In the genomic region with DNA sequence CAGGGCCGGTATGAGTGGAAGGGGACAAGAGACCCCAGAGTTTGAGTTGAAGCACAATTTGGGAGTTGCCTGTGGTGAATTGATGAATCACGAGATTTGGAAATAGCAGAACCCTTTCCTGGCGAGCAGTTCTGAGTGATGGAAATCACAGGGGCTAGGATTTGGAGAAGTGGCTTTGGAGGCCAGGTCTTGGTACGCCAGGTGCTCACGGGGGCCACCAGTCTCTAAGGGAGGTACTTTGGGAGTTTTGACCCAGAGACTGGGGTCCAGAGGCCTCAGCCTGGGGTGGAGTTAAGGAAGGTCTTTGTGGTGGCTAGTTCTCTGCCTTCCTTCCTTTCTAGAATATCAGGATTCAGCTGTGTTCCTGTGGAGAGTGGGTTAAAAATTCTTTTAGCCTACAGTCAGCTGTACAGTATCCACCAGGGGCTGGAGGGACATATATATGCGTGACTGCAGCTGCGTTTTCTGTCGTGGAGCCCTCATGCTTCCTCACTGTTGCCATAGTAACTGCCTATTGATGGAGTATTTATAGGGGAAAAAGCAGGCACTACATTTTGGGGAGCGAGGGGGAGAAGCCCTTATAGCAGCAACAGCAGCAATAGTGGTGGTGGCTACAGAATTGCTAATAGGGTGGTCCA, we compare ENCODE assay signal across 7 mouse cellular contexts. TPM values are rescaled to one million over a fixed set of nuclear protein-coding genes. Genes with fewer than 3 reads are reported as not detected.
A peak's percentile ranks its signal among the peaks of the same experiment; 100 is the strongest.
DNase-seq lines count a peak whose midpoint lies in the region; ATAC-seq and TF ChIP-seq lines count a peak whose summit lies in the region.

No protein-coding gene starts in this region.

- intact Hi-C loops in left cerebral cortex, postnatal 14 days (cut with DNase I) = no loop called here

- H3K9ac ChIP-seq in lung, embryonic 14.5 days = peak overlapping the region; percentile 46
- H3K9ac ChIP-seq in forebrain, embryonic 13.5 days = peak overlapping the region; percentile 67

- H3K4me3 ChIP-seq in lung, embryonic 14.5 days (ENCODE audit: low read depth, low read length) = peak overlapping the region; percentile 44
- H3K4me3 ChIP-seq in forebrain, embryonic 13.5 days = peak overlapping the region; percentile 50
- H3K4me3 ChIP-seq in olfactory bulb, adult 2 months (ENCODE audit: insufficient read depth, low read depth, low read length) = peak overlapping the region; percentile 66

- DNase-seq in lung, embryonic 14.5 days = no peak
- DNase-seq in lung, postnatal 4 days = no peak
- peak; percentile 11 to 43 for DNase-seq in left cerebral cortex, postnatal 14 days (ENCODE audit: low spot score in 2 of 2)
- DNase-seq in ovary, postnatal 14 days (ENCODE audit: low spot score) = no peak
- no peak for DNase-seq in urinary bladder, postnatal 10 days (ENCODE audit: low spot score)

- H3K36me3 ChIP-seq in lung, embryonic 14.5 days (ENCODE audit: insufficient read depth) = 0 out of 2 replicates have a peak, but pooled peaks cover 3% of the 10 kb centered on the region
- H3K36me3 ChIP-seq in forebrain, embryonic 13.5 days (ENCODE audit: poor library complexity, severe bottlenecking) = no peaks in the 10 kb centered on the region

- no peaks in the 10 kb centered on the region for H3K9me3 ChIP-seq in lung, embryonic 14.5 days (ENCODE audit: low read depth, low read length)
- no peaks in the 10 kb centered on the region for H3K9me3 ChIP-seq in forebrain, embryonic 13.5 days (replicated peaks)

- H3K27me3 ChIP-seq in lung, embryonic 14.5 days (ENCODE audit: insufficient read depth, low read length) = no peaks in the 10 kb centered on the region
- H3K27me3 ChIP-seq in forebrain, embryonic 13.5 days = no peaks in the 10 kb centered on the region

- TF ChIP-seq CTCF in lung, embryonic 14.5 days (IDR thresholded peaks at IDR 0.05; ENCODE audit: low read depth) = no peak
- no peak for TF ChIP-seq CTCF in olfactory bulb, adult 2 months (IDR thresholded peaks at IDR 0.05; ENCODE audit: insufficient read depth, low read depth, low read length)

- 26% methylated on average over 9 of the region's 9 CpGs for WGBS in lung, embryonic 14.5 days
- 33% methylated on average over 9 of the region's 9 CpGs for WGBS in forebrain, embryonic 13.5 days
- 38% methylated on average over 9 of the region's 9 CpGs for WGBS in olfactory bulb, adult 2 months

- no peaks in the 10 kb centered on the region for H3K4me1 ChIP-seq in lung, embryonic 14.5 days (ENCODE audit: insufficient read depth)
- H3K4me1 ChIP-seq in forebrain, embryonic 13.5 days = peaks cover 9% of the 10 kb centered on the region; the same call in 1 of the 2 replicates
- H3K4me1 ChIP-seq in olfactory bulb, adult 2 months (ENCODE audit: control insufficient read depth, insufficient read depth, low read length) = peaks cover 3% of the 10 kb centered on the region; the same call in 1 of the 2 replicates

- no peak for TF ChIP-seq POLR2A in olfactory bulb, adult 2 months (IDR thresholded peaks at IDR 0.05; ENCODE audit: insufficient read depth, low read depth, low read length)

- H3K27ac ChIP-seq in lung, embryonic 14.5 days (ENCODE audit: low read depth) = peak overlapping the region; percentile 24; the same call in 1 of the 2 replicates
- H3K27ac ChIP-seq in forebrain, embryonic 13.5 days = no peak overlapping the region
- no peak overlapping the region for H3K27ac ChIP-seq in olfactory bulb, adult 2 months (ENCODE audit: insufficient read depth, low read depth, low read length)

- H3K4me2 ChIP-seq in lung, embryonic 14.5 days = peak overlapping the region; percentile 68
- peak overlapping the region; percentile 69 for H3K4me2 ChIP-seq in forebrain, embryonic 13.5 days

- no peak for ATAC-seq in lung, embryonic 14.5 days (ENCODE audit: insufficient read depth)
- peak; percentile 31 for ATAC-seq in forebrain, embryonic 13.5 days

RNA-seq across cellular contexts. Expression of a gene that starts 1.0 kb away (rescaled TPM):
- polyA plus RNA-seq in lung, embryonic 14.5 days (2014; fragmentation: Nextera tagmentation; extraction: Ambion mirVana) = 18.9 and 21.2 TPM in 2 replicates
- 6.5 TPM in 2 replicates for polyA plus RNA-seq in forebrain, embryonic 13.5 days (2015; fragmentation: Nextera tagmentation; extraction: Ambion mirVana)
- total RNA-seq in left cerebral cortex, postnatal 14 days (2021) = 10 to 100 TPM; 38.5 to 40.5 TPM
- not detected in 2 replicates for polyA plus RNA-seq in olfactory bulb, adult 2 months (2012; ENCODE audit: insufficient read depth, insufficient read length, low replicate concordance, missing spikeins)

RNA-seq across cellular contexts. Expression of a gene that starts 9.4 kb away (rescaled TPM):
- polyA plus RNA-seq in lung, embryonic 14.5 days (2014; fragmentation: Nextera tagmentation; extraction: Ambion mirVana) = 0.38 TPM in 1 of 2 replicates, not detected in the other
- not detected in 2 replicates for polyA plus RNA-seq in forebrain, embryonic 13.5 days (2015; fragmentation: Nextera tagmentation; extraction: Ambion mirVana)
- total RNA-seq in left cerebral cortex, postnatal 14 days (2021) = not detected
- polyA plus RNA-seq in olfactory bulb, adult 2 months (2012; ENCODE audit: insufficient read depth, insufficient read length, low replicate concordance, missing spikeins) = not detected in 2 replicates

RNA-seq across cellular contexts. Expression of a gene that starts 28.3 kb away (rescaled TPM):
- polyA plus RNA-seq in lung, embryonic 14.5 days (2014; fragmentation: Nextera tagmentation; extraction: Ambion mirVana) = 0.12 and 0.34 TPM in 2 replicates
- 0.06 and 0.18 TPM in 2 replicates for polyA plus RNA-seq in forebrain, embryonic 13.5 days (2015; fragmentation: Nextera tagmentation; extraction: Ambion mirVana)
- total RNA-seq in left cerebral cortex, postnatal 14 days (2021) = under 1 TPM; 0.26 to 0.40 TPM
- not detected in 2 replicates for polyA plus RNA-seq in olfactory bulb, adult 2 months (2012; ENCODE audit: insufficient read depth, insufficient read length, low replicate concordance, missing spikeins)

RNA-seq across cellular contexts. Expression of a gene that starts 42.6 kb away (rescaled TPM):
- 0.25 and 0.28 TPM in 2 replicates for polyA plus RNA-seq in lung, embryonic 14.5 days (2014; fragmentation: Nextera tagmentation; extraction: Ambion mirVana)
- 0.13 TPM in 1 of 2 replicates, not detected in the other for polyA plus RNA-seq in forebrain, embryonic 13.5 days (2015; fragmentation: Nextera tagmentation; extraction: Ambion mirVana)
- under 1 TPM; 0.66 to 0.68 TPM for total RNA-seq in left cerebral cortex, postnatal 14 days (2021)
- not detected in 2 replicates for polyA plus RNA-seq in olfactory bulb, adult 2 months (2012; ENCODE audit: insufficient read depth, insufficient read length, low replicate concordance, missing spikeins)

Comparison
In these comparisons a context has a peak if more than half of its experiments do, and no peak if none do; other contexts are left out.
1. DNase-seq: peak in left cerebral cortex, postnatal 14 days (2 of 2); none in lung, embryonic 14.5 days (single experiment), lung, postnatal 4 days (0 of 2), ovary, postnatal 14 days (single experiment) and urinary bladder, postnatal 10 days (single experiment).
2. Peak in every context shown above with its lines, with median percentiles within 50 percentile points of each other: H3K4me3 ChIP-seq.